Mouse (Mus musculus) 3T3-L1 (cell line): ENCODE measurements at regions not wholly inside any gene's neighbourhood (a gene's known extent, or its start where the extent isn't known, plus 50 kb on each side); places are given as distances from the start of the nearest gene placed in this dataset.
A peak's percentile ranks its signal among the peaks of the same experiment; 100 is the strongest.

Source experiments
- DNase-seq: peaks from one replicate; pipeline ENCODE4 v3.0.0-alpha.2; 2015; ENCODE audit warnings: low read depth, low spot score

GRCm38 (mm10) chr10:72762964-72763363 is 108.3 kb downstream of the Zwint start:
- DNase-seq: no peak

- DNase-seq: peak; percentile 84
These were observed 123.7 kb downstream of the Zwint start for GRCm38 (mm10) chr10:72778356-72778755.

GRCm38 (mm10) chr10:72811614-72812013 is 157.0 kb downstream of the Zwint start:
- no peak for DNase-seq

- DNase-seq: no peak
These were observed 192.9 kb downstream of the Zwint start for GRCm38 (mm10) chr10:72847358-72848082.

GRCm38 (mm10) chr10:72867956-72868355 is 213.3 kb downstream of the Zwint start:
- DNase-seq: no peak
